Mouse (Mus musculus) neural tube, embryonic 13.5 days (tissue): ENCODE results near the gene Arhgap8. TPM values are rescaled to one million over a fixed set of nuclear protein-coding genes. Genes with fewer than 3 reads are reported as not detected.

Experiments
- ATAC-seq: fragments of 200-750 bp; cut with Nextera tagmentation; 2 replicates; pipeline ENCODE4 v1.8.0; 2017; ENCODE audit warnings: low read depth, mild to moderate bottlenecking, moderate TSS enrichment, moderate library complexity
- H3K27ac ChIP-seq: fragments of 300-500 bp; sonication (generic); replicated peaks from 2 replicates; pipeline ENCODE4 v1.5.1; 2015; ENCODE audit warnings: moderate library complexity, mild to moderate bottlenecking, inconsistent platforms
- H3K27me3 ChIP-seq: fragments of 300-500 bp; sonication (generic); 2 replicates; pipeline ENCODE4 v1.6.1; 2015; ENCODE audit warnings: mild to moderate bottlenecking, inconsistent platforms
- H3K36me3 ChIP-seq: fragments of 300-500 bp; sonication (generic); 2 replicates; pipeline ENCODE4 v1.6.1; 2015; ENCODE audit warnings: mild to moderate bottlenecking, inconsistent platforms
- H3K4me1 ChIP-seq: fragments of 300-500 bp; sonication (generic); replicated peaks from 2 replicates; pipeline ENCODE4 v1.6.1; 2015; ENCODE audit warnings: inconsistent platforms
- H3K4me2 ChIP-seq: fragments of 300-500 bp; sonication (generic); 2 replicates; pipeline ENCODE4 v1.6.1; 2015; ENCODE audit warnings: inconsistent platforms, mild to moderate bottlenecking, moderate library complexity
- H3K4me3 ChIP-seq: fragments of 300-500 bp; sonication (generic); 2 replicates; pipeline ENCODE4 v1.5.1; 2015; ENCODE audit warnings: mild to moderate bottlenecking, inconsistent platforms
- H3K9ac ChIP-seq: fragments of 300-500 bp; sonication (generic); 2 replicates; pipeline ENCODE4 v1.6.1; 2015; ENCODE audit warnings: moderate library complexity, mild to moderate bottlenecking, inconsistent platforms
- H3K9me3 ChIP-seq: fragments of 300-500 bp; sonication (generic); 2 replicates; pipeline ENCODE4 v1.6.1; 2016; ENCODE audit warnings: inconsistent platforms
- WGBS: fragments of 180-500 bp; shearing (Covaris S2); methylation state at CpG from one replicate; pipeline ENCODE4 v1.1.7; 2015; 5-methylcytosine and 5-hydroxymethylcytosine counted together
- polyA plus RNA-seq: library from polyadenylated mRNA; unstranded; fragments of >200 nt; fragmentation: Nextera tagmentation; extraction: Ambion mirVana; gene quantifications from 2 replicates; pipeline ENCODE4 v1.2.1, GENCODE M21; 2015

Arhgap8 gene
- polyA plus RNA-seq = 1.7 and 2.2 TPM in 2 replicates

- WGBS = 3% methylated on average over 22 of the region's 24 CpGs
- Histone ChIP-seq H3K4me2 (peak within 1 kb of the TSS; percentile 46), H3K4me1 (peaks cover 19% of the 10 kb centered on the region), H3K9me3 (no peaks in the 10 kb centered on the region), H3K36me3 (no peaks in the 10 kb centered on the region), H3K9ac (peak within 1 kb of the TSS; percentile 43; the same call in 1 of the 2 replicates), H3K27me3 (peaks cover 38% of the 10 kb centered on the region), H3K4me3 (peak within 1 kb of the TSS; percentile 10), H3K27ac (no peak within 1 kb of the TSS)
- ATAC-seq = no peak
Measured at GRCm38 (mm10) chr15:84719791-84720190, at the start of gene Arhgap8. Gene Arhgap8, plus strand, starts transcription at chr15:84720052.

DNA sequence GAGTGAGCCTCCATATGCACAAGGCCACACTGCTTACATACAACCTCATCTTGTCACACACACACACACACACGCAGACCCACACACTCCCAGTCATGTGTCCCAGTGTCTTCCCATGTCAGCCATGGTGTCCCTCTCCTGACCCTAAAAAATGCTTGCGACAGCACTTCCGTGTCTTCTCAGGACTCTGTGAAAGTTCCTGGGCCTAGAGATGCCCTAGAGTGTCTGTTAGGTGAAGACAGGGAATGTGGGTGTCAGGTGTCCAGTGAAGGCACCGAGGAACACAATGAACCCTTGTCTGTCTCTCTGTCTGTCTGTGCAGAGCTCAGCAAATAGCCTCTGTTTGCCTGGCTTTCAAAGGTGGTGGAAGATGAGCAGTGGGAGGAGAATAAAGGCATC is 49.2 kb upstream of the Arhgap8 start:
- Histone ChIP-seq H3K27me3 (no peaks in the 10 kb centered on the region), H3K27ac (no peak overlapping the region), H3K4me3 (no peak overlapping the region), H3K4me1 (peaks cover 28% of the 10 kb centered on the region), H3K4me2 (no peak overlapping the region), H3K9me3 (no peaks in the 10 kb centered on the region), H3K36me3 (no peaks in the 10 kb centered on the region), H3K9ac (no peak overlapping the region)
- 83% methylated on average over 4 of the region's 4 CpGs for WGBS
- ATAC-seq = no peak

DNA sequence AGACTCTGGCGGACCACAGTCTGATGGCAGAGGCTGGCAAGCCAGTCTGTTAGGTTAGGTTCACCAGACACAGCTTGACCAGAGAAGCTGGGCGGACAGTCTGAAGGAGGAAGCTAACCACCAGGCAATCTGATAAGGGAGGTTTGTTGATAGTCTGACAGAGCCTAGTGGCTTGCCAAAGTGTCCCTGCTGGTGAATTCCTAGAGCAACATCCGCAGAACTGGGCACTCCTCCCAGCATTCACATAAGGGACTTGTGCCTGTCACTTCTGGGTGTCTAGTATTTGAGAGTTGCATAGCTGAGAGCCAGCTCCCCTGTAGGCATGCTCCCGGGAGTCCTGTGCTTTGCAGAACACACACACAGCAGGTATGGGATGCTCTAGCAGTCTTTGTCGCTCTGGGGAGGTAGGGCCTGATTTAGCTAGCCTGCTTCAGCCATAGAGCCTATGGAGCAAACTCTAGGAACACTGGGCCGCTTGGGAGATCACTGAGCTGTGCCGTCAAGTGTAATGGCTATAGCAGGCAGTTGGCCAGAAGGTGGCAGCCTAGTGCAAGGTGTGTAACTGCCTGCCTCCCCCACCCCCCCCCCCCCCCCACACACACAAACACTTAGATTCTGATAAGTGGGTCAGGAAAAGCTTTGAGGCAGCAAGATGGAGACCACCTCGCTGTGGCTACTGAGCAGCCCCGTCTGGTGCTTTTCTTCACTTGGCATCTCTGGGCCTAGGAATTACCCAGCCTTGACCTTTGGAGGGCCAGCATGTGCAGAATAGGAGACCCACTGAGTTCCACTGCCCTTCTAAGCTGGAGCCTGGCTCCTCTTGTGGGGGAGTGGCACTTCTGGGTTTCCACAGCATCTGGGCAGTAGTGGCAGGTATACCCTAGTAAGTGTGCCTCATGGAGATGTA is 48.2 kb upstream of the Arhgap8 start:
- ATAC-seq = no peak
- H3K4me3 ChIP-seq = no peak overlapping the region
- no peak overlapping the region for H3K4me2 ChIP-seq
- H3K4me1 ChIP-seq = peaks cover 18% of the 10 kb centered on the region
- WGBS = 59% methylated on average over 9 of the region's 9 CpGs
- no peak overlapping the region for H3K9ac ChIP-seq
- no peak overlapping the region for H3K27ac ChIP-seq
- no peaks in the 10 kb centered on the region for H3K27me3 ChIP-seq
- H3K9me3 ChIP-seq = no peaks in the 10 kb centered on the region
- H3K36me3 ChIP-seq = no peaks in the 10 kb centered on the region

- Histone ChIP-seq H3K27me3 (no peaks in the 10 kb centered on the region), H3K4me2 (no peak overlapping the region), H3K9ac (no peak overlapping the region), H3K36me3 (no peaks in the 10 kb centered on the region), H3K27ac (no peak overlapping the region), H3K4me1 (peaks cover 16% of the 10 kb centered on the region), H3K9me3 (no peaks in the 10 kb centered on the region), H3K4me3 (no peak overlapping the region)
- ATAC-seq = no peak
- 86% methylated on average over 4 of the region's 4 CpGs for WGBS
Measured at GRCm38 (mm10) chr15:84672308-84672615, 47.6 kb upstream of the Arhgap8 start.

GRCm38 (mm10) chr15:84672616-84673015 is 47.2 kb upstream of the Arhgap8 start:
- Histone ChIP-seq H3K27me3 (no peaks in the 10 kb centered on the region), H3K4me3 (no peak overlapping the region), H3K4me2 (no peak overlapping the region), H3K4me1 (peaks cover 16% of the 10 kb centered on the region), H3K9ac (no peak overlapping the region), H3K36me3 (no peaks in the 10 kb centered on the region), H3K9me3 (no peaks in the 10 kb centered on the region), H3K27ac (no peak overlapping the region)
- 64% methylated on average over 3 of the region's 3 CpGs for WGBS
- no peak for ATAC-seq

- no peak overlapping the region for H3K9ac ChIP-seq
- 76% methylated on average over 11 of the region's 11 CpGs for WGBS
- ATAC-seq = no peak
- no peaks in the 10 kb centered on the region for H3K36me3 ChIP-seq
- H3K27me3 ChIP-seq = peaks cover 2% of the 10 kb centered on the region; the same call in 1 of the 2 replicates
- H3K4me3 ChIP-seq = no peak overlapping the region
- H3K4me1 ChIP-seq = peaks cover 11% of the 10 kb centered on the region
- no peak overlapping the region for H3K4me2 ChIP-seq
- H3K27ac ChIP-seq = no peak overlapping the region
- H3K9me3 ChIP-seq = no peaks in the 10 kb centered on the region
Measured at GRCm38 (mm10) chr15:84674329-84675067, 45.4 kb upstream of the Arhgap8 start.

- Histone ChIP-seq H3K4me3 (no peak overlapping the region), H3K36me3 (no peaks in the 10 kb centered on the region), H3K4me1 (peaks cover 7% of the 10 kb centered on the region), H3K9me3 (no peaks in the 10 kb centered on the region), H3K4me2 (no peak overlapping the region), H3K27me3 (peaks cover 10% of the 10 kb centered on the region), H3K27ac (no peak overlapping the region), H3K9ac (no peak overlapping the region)
- WGBS = 85% methylated on average over 8 of the region's 8 CpGs
- ATAC-seq = no peak
Measured at GRCm38 (mm10) chr15:84675317-84675716, 44.5 kb upstream of the Arhgap8 start.

GRCm38 (mm10) chr15:84677943-84678342 is 41.9 kb upstream of the Arhgap8 start:
- H3K4me2 ChIP-seq = no peak overlapping the region
- peaks cover 29% of the 10 kb centered on the region for H3K4me1 ChIP-seq
- H3K27ac ChIP-seq = no peak overlapping the region
- no peaks in the 10 kb centered on the region for H3K36me3 ChIP-seq
- H3K4me3 ChIP-seq = no peak overlapping the region
- ATAC-seq = no peak
- H3K9ac ChIP-seq = no peak overlapping the region
- 61% methylated on average over 11 of the region's 11 CpGs for WGBS
- H3K9me3 ChIP-seq = no peaks in the 10 kb centered on the region
- H3K27me3 ChIP-seq = peaks cover 25% of the 10 kb centered on the region

DNA sequence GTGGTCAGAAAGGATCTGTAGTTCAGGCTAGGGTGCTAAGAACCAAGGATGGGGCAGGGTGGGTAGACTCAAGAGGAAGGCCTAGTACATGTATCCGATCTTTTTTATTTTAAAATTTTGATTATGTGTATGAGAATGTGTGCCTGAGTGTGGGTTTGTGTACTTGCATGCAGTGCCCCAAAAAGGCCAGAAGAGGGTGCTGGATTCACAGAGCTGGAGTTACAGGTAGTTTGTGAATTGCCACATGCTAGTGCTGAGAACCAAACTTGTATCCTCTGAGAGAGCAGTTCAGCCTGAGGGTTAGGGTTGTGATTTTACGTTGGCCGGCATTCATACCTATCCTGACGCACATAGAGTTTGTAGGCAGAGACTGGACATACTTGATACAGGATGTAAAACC is 40.8 kb upstream of the Arhgap8 start:
- no peak for ATAC-seq
- Histone ChIP-seq H3K4me3 (no peak overlapping the region), H3K9ac (no peak overlapping the region), H3K4me2 (no peak overlapping the region), H3K4me1 (peaks cover 29% of the 10 kb centered on the region), H3K27me3 (peaks cover 25% of the 10 kb centered on the region), H3K9me3 (no peaks in the 10 kb centered on the region), H3K36me3 (no peaks in the 10 kb centered on the region), H3K27ac (no peak overlapping the region)
- WGBS = 94% methylated on average over 4 of the region's 4 CpGs

GRCm38 (mm10) chr15:84679794-84680193 is 40.1 kb upstream of the Arhgap8 start:
- 79% methylated on average over 3 of the region's 3 CpGs for WGBS

GRCm38 (mm10) chr15:84680545-84681454 is 39.1 kb upstream of the Arhgap8 start:
- peak overlapping the region; percentile 52 for H3K4me3 ChIP-seq
- H3K4me2 ChIP-seq = peak overlapping the region; percentile 94
- peak overlapping the region; percentile 71 for H3K9ac ChIP-seq
- peak overlapping the region; percentile 38; the same call in 1 of the 2 replicates for H3K27ac ChIP-seq
- ATAC-seq = peak; percentile 51
- H3K27me3 ChIP-seq = peaks cover 25% of the 10 kb centered on the region
- 1% methylated on average over 72 of the region's 77 CpGs for WGBS
- H3K9me3 ChIP-seq = no peaks in the 10 kb centered on the region
- H3K4me1 ChIP-seq = peaks cover 29% of the 10 kb centered on the region
- no peaks in the 10 kb centered on the region for H3K36me3 ChIP-seq

More at GRCm38 (mm10) chr15:84679794-84680193, 40.1 kb upstream of the Arhgap8 start:
- Histone ChIP-seq H3K9me3 (no peaks in the 10 kb centered on the region), H3K27me3 (peaks cover 25% of the 10 kb centered on the region), H3K4me2 (no peak overlapping the region), H3K4me1 (peaks cover 29% of the 10 kb centered on the region), H3K36me3 (no peaks in the 10 kb centered on the region), H3K27ac (no peak overlapping the region), H3K9ac (no peak overlapping the region), H3K4me3 (no peak overlapping the region)
- no peak for ATAC-seq
